Mouse (Mus musculus): Measurements from ENCODE around the gene Tmc4. TPM values are rescaled to one million over a fixed set of nuclear protein-coding genes. Genes with fewer than 3 reads are reported as not detected.

Tmc4 gene
- 6.5 to 11.9 TPM (median 9.4 TPM) in 4 replicates for total RNA-seq (2023; ENCODE audit: inconsistent age)

GRCm38 (mm10) chr7:3677342-3677741 is at the start of gene Tmc4:
Gene Tmc4, minus strand, starts transcription at chr7:3677553.

GRCm38 (mm10) chr7:3720268-3720667 is 42.9 kb upstream of the Tmc4 start, which contains the start of gene Pirb:
Gene Pirb, minus strand, starts transcription at chr7:3720391.

GRCm38 (mm10) chr7:3703879-3704441 is 26.6 kb upstream of the Tmc4 start, which contains the start of gene Rps9:
Gene Rps9, plus strand, starts transcription at chr7:3703993.

DNA sequence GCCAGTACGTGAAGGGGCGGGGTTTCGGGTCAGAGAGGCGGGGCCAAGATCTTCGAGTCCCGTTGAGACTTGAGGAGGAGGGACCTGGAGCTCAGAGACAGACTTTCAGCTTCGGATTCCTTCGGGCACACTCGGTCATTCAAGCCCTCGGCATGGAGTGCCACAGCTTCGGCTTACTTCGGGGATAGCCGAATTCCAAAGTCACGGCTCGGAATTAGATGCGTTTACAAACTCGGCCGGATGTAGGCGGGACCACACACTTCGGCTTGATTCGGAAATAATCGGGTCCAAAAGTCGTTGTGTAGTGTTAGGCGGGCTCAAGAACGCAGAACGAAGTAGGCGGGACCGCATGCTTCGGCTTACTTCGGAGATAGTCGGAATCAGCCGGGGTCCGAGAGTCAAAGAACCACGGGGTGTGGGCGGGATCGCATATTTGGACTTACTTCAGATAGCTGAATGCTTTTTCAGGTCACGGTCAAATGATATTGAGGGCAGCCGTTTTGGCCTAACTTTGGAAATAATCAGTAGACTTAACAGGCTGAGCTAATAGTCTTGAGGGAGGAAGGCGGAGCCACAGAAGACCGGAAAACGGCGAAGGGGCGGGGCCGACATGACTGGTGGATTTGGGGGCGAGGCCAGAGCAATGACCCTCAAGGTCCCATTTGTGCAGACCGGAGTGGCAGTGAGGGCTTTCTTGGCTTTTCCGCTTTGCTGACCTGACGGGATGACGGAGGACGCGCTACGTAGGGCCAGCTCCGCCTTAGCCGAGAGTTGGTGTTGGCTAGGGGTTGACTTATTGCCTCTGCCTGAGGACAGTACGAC is 15.8 kb upstream of the Tmc4 start, which contains the start of gene Mboat7:
Gene Mboat7 (minus strand): TSS at position 537 of the 822 bp plus-strand sequence.

DNA sequence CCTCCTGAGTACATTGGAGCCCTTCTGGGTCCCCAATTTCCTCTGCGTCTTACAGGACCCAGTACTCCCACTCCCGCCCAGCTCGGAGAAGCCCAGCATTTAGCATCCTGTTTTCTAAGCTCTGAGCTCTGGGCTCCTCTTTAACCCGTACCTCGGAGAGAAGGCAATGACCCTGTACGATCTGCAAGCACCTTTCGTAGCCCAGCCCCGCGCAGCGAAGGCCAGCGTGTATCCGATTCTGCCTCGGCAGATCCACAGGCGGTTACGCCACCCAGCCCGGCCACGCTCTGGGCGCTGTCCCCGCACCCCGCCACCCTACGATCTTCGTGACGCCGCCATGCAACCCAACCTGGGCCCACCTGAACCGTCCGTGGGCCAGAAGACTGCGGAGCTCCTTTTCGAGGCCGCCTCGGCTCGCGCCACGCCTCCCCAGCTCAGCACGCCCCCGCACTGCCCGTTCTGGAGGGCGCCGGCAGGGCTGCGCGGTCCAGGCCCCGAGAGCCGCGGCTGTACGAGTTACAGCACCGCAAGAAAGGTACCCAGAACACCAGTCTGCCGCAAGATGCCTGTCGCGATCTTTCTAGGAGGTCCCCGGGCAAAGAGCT is 15.1 kb upstream of the Tmc4 start, which contains the start of gene Tsen34:
Gene Tsen34 (plus strand): TSS at position 482 of the 605 bp plus-strand sequence.

GRCm38 (mm10) chr7:3665215-3666114 is 11.9 kb downstream of the Tmc4 start, which contains the start of gene Leng1:
Gene Leng1, minus strand, starts transcription at chr7:3665840.

DNA sequence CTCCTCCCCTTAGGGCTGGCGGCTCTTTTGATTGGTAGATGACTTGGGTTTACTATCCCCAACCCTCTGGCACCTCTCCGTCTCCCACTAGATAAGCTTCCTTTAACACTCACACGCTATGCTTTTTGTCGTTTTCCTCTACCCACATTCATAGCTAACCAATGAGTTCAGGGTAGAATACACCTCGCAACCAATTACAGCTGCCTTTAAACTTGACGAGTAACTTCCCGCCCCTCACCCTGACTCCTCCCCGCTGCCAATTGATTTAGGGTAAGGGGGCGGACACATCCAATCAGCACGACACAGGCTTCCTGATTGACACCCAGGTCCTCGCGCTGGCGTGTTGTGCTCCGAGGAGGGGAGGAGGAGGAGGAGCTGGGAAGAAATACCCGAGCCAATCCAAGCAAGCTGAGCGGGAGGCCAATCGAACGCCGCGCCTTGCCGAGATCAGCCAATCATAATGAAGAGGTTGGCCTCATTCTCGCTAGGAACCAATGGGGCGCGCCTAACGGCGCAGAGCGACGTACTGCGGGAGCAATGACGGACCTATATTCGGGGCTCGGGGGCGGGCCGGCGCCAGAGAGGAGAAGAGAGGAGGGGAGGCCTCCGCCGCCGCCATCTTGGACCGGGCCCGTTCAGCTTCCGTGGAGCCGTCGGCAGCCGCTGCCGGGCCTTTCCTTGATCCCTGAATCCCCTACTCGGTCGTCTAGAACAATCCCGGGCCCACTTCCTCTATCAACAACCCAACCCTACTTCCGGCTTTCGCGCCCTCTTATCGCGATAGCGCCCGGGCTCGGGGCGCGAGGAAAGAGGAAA is 32.5 kb downstream of the Tmc4 start, which contains the start of gene Cnot3:
Gene Cnot3 (plus strand): TSS at position 597 of the 816 bp plus-strand sequence.

DNA sequence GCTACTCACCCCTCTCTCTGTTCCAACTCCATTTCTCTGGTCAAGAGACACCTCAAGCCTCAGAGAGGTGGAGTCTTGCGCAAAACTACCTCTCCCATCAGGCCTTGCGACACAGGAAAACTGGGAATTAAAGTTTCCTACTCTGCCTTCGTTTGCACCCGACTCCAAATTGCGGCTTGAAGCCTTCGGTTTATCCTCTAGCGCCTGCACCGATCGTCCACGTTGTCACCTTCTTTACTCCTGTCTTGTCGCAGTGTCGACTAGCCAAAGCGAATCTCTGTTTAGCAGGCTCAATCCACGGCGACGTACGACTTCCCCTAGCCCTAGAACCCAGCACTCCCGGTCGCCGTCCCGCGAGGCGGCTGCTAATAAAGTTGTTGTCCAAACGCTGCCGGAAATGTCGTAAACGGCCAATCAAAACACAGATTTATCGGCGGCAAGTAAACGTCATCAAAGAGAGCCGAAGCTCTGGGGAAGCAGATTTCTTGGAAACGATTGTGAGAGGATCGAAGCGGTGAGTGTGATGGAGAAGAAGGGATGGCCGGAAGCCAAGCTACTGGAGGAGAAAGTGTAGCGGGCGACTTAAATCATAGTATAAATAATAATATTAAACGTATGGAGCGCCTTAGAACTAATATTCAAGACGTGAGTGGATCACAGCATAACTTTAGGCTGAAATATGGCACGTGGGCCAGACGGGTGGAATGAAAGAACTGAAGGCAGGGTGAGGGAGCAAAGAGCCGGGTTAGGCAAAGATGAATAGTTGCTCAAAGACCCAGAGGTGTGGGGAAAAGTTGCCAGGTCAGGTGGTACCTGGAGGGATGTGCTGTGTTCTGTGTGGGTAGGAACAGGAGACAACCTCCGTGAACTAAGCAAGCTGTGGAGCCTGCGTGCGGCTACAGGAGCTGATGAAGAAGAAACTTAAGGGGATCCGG is 47.5 kb downstream of the Tmc4 start, which contains the start of the genes Tfpt and Prpf31:
Gene Tfpt (minus strand): TSS at position 387 of the 935 bp plus-strand sequence.
Gene Prpf31 (plus strand): TSS at position 443 of the 935 bp plus-strand sequence.

DNA sequence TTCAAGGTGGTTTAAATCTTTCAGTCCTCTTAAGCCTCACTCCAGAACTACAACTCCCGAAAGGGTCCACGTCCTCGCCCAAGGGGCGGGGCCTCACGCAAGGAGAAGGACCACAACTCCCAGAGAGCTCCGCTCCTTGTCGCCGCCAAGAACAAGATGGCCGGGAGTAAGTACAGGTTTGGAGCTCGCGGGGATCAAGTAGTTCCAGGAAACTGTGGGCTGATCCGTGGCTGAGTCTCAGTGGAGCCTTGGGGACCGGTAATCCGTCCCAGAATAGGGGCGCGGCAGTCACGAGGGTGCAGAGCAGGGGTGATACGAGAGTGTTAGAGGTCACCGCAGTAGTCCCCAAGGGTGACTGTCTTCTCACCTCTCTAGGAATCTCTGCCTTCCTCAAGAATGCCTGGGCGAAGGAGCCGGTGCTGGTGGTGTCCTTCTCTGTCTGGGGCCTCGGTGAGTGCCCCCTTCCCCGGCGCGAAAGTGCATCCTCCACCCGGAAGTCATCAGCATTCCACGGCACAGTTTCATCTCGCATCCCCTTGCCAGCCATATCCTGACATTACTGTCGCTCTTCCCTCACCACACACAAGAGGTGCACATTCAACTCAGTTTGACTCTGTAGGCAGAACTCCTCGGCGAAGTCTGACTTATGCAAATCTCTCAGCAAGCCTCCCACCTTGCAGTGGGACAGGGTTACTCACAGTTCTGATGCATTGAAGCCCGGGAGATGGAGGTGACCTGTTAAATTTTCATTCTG is 59.9 kb downstream of the Tmc4 start, which contains the start of gene Ndufa3:
Gene Ndufa3 (plus strand): TSS at position 132 of the 754 bp plus-strand sequence.

GRCm38 (mm10) chr7:3616057-3616388 is 61.3 kb downstream of the Tmc4 start, which contains the start of gene Oscar:
Gene Oscar, minus strand, starts transcription at chr7:3616157.

Other genes starting within 250 kb of the Tmc4 start
- gene Tarm1, start 174.9 kb downstream of the Tmc4 start, total RNA-seq (2023; ENCODE audit: inconsistent age), result not detected in 4 replicates
- gene Oscar, start 61.4 kb downstream of the Tmc4 start, total RNA-seq (2023; ENCODE audit: inconsistent age), result not detected in 4 replicates
- 318 to 337 TPM (median 324 TPM) in 4 replicates for gene Ndufa3, start 60.2 kb downstream of the Tmc4 start, total RNA-seq (2023; ENCODE audit: inconsistent age)
- gene Tfpt, start 47.6 kb downstream of the Tmc4 start, total RNA-seq (2023; ENCODE audit: inconsistent age), result 16.6 to 33.6 TPM (median 24.7 TPM) in 4 replicates
- gene Prpf31, start 47.6 kb downstream of the Tmc4 start, total RNA-seq (2023; ENCODE audit: inconsistent age), result 65.9 to 73.2 TPM (median 66.6 TPM) in 4 replicates
- 114 to 134 TPM (median 124 TPM) in 4 replicates for gene Cnot3, start 32.3 kb downstream of the Tmc4 start, total RNA-seq (2023; ENCODE audit: inconsistent age)
- 7.8 to 9.6 TPM (median 9.3 TPM) in 4 replicates for gene Leng1, start 11.7 kb downstream of the Tmc4 start, total RNA-seq (2023; ENCODE audit: inconsistent age)
- 27.6 to 31.2 TPM (median 30.4 TPM) in 4 replicates for gene Tsen34, start 15.3 kb upstream of the Tmc4 start, total RNA-seq (2023; ENCODE audit: inconsistent age)
- 56.5 to 58.7 TPM (median 57.9 TPM) in 4 replicates for gene Mboat7, start 16.0 kb upstream of the Tmc4 start, total RNA-seq (2023; ENCODE audit: inconsistent age)
- 2,078 to 2,320 TPM (median 2,119 TPM) in 4 replicates for gene Rps9, start 26.4 kb upstream of the Tmc4 start, total RNA-seq (2023; ENCODE audit: inconsistent age)
- gene Pirb, start 42.8 kb upstream of the Tmc4 start, total RNA-seq (2023; ENCODE audit: inconsistent age), result 34.2 to 36.4 TPM (median 35.1 TPM) in 4 replicates
- gene Gm15448, start 148.1 kb upstream of the Tmc4 start, total RNA-seq (2023; ENCODE audit: inconsistent age), result 4.1 to 7.9 TPM (median 5.5 TPM) in 4 replicates
- gene Pira2, start 167.5 kb upstream of the Tmc4 start, total RNA-seq (2023; ENCODE audit: inconsistent age), result 8.5 to 11.0 TPM (median 9.8 TPM) in 4 replicates
- 4.4 to 6.5 TPM (median 5.2 TPM) in 4 replicates for gene Gm14548, start 220.6 kb upstream of the Tmc4 start, total RNA-seq (2023; ENCODE audit: inconsistent age)
- 3.5 to 5.5 TPM (median 4.5 TPM) in 4 replicates for gene Lilra6, start 237.9 kb upstream of the Tmc4 start, total RNA-seq (2023; ENCODE audit: inconsistent age)

Measured in B cell, adult (primary cell).